Mouse (Mus musculus): ENCODE data around the gene Phkg1.

DNA sequence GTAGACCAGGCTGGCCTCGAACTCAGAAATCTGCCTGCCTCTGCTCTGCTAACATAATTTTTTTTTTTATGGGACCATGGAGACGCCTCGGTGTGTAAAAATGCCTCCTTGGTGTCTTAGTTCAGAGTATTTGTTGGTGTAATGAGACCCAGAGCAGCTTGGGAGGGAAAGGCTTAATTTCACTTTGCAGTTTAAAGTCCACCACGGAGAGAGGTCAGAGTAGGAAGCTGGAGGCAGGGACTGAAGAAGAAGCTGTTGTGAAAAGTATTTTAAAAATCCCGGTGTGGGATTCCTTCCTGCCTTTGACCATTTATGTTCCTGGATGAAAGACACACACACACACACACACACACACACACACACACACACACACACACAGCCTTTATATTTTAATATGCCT, 27.6 kb upstream of the Phkg1 start:
- TF ChIP-seq CTCF (IDR thresholded peaks at IDR 0.05; ENCODE audit: low read depth) (no peak), EP300 (optimal IDR thresholded peaks at IDR 0.05) (no peak)

All from stomach, postnatal 0 days (tissue).